Mouse (Mus musculus) layer of hippocampus, postnatal 14 days (tissue): ENCODE measurements around the gene Rrp12. TPM values are rescaled to one million over a fixed set of nuclear protein-coding genes. Genes with fewer than 3 reads are reported as not detected.
A peak's percentile ranks its signal among the peaks of the same experiment; 100 is the strongest.
"Not testable (repeated sequence)": the region's sequence is repeated elsewhere in the genome, so short reads cannot be mapped to it uniquely, and the experiment has no call there.

Experiments used
- DNase-seq, 2 experiments: peaks; one replicate each; pipeline ENCODE4 v3.0.0; 2021 to 2022; ENCODE audit warnings: low spot score in 2 of 2, mixed read lengths in 1 of 2
- total RNA-seq, 2 experiments: library from RNA; stranded (reverse); gene quantifications; 2 replicates each; pipeline ENCODE4 v1.2.3; 2021

The Rrp12 gene
- total RNA-seq, 2 experiments from 2014 or later, result 33.4 to 34.0 TPM

GRCm38 (mm10) chr19:41907079-41907760, 11.2 kb upstream of the Rrp12 start:
- DNase-seq, result no peak

GRCm38 (mm10) chr19:41906311-41907078, 10.5 kb upstream of the Rrp12 start:
- no peak for DNase-seq

- DNase-seq, result no peak
Observed at GRCm38 (mm10) chr19:41905246-41905645, 9.3 kb upstream of the Rrp12 start.

GRCm38 (mm10) chr19:41902848-41903593, 7.0 kb upstream of the Rrp12 start:
- no peak for DNase-seq

GRCm38 (mm10) chr19:41901696-41902095, 5.7 kb upstream of the Rrp12 start:
- no peak for DNase-seq

- DNase-seq, result no peak
Observed at GRCm38 (mm10) chr19:41900495-41901090, 4.6 kb upstream of the Rrp12 start.

GRCm38 (mm10) chr19:41898860-41899259, 2.9 kb upstream of the Rrp12 start:
- no peak for DNase-seq

GRCm38 (mm10) chr19:41896319-41896711, 342 bp upstream of the Rrp12 start:
- no peak for DNase-seq

- DNase-seq, result no peak
Observed at GRCm38 (mm10) chr19:41894959-41895358, 1.0 kb downstream of the Rrp12 start.

GRCm38 (mm10) chr19:41888191-41888590, 7.8 kb downstream of the Rrp12 start:
- DNase-seq, result no peak

GRCm38 (mm10) chr19:41883882-41884281, 12.1 kb downstream of the Rrp12 start:
- no peak for DNase-seq

GRCm38 (mm10) chr19:41881842-41882241, 14.1 kb downstream of the Rrp12 start:
- DNase-seq, result no peak

- no peak for DNase-seq
Observed at GRCm38 (mm10) chr19:41874356-41874755, 21.6 kb downstream of the Rrp12 start.

- no peak for DNase-seq
Observed at GRCm38 (mm10) chr19:41872285-41872684, 23.7 kb downstream of the Rrp12 start.

- DNase-seq, result not testable (repeated sequence)
Observed at GRCm38 (mm10) chr19:41869946-41870345, 26.0 kb downstream of the Rrp12 start.

GRCm38 (mm10) chr19:41869296-41869695, 26.7 kb downstream of the Rrp12 start:
- peak in 1 of 2 experiments; percentile 13 for DNase-seq

GRCm38 (mm10) chr19:41866707-41867106, 29.3 kb downstream of the Rrp12 start:
- no peak for DNase-seq

GRCm38 (mm10) chr19:41857816-41858310, 38.1 kb downstream of the Rrp12 start:
- DNase-seq, result no peak

GRCm38 (mm10) chr19:41857086-41857762, 38.7 kb downstream of the Rrp12 start:
- DNase-seq, result no peak

GRCm38 (mm10) chr19:41852423-41852822, 43.5 kb downstream of the Rrp12 start:
- no peak for DNase-seq
